Mouse (Mus musculus): ENCODE measurements around the gene Arih1. TPM values are rescaled to one million over a fixed set of nuclear protein-coding genes. Genes with fewer than 3 reads are reported as not detected.

The Arih1 gene
- polyA plus RNA-seq, 1 experiment from 2014 or later, result 15.3 TPM

DNA sequence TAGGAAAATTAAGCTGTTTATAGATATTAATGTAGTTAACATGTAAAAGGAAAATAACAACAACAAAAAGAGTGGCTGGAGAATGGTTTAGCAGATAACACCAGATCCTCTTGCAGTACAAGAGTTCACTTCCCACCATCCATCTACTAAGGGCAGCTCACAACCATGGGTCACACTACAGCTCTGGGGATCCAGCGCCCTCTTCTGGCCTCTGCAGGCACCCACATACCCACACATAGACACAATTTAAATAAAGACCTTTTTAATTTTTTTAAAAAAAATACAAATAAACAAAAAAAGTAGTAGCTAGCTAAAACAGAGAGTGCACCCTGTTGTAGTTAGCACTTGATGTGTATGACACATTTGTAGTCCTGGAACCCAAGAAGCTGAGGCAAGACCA lies 4.0 kb downstream of the Arih1 start:
- no peak for DNase-seq (ENCODE audit: low spot score, missing footprints)
- no peaks in the 10 kb centered on the region for H3K27me3 ChIP-seq (ENCODE audit: control insufficient read depth, insufficient read depth, low read length)
- no peak overlapping the region for H3K9ac ChIP-seq (ENCODE audit: low read length)
- H3K27ac ChIP-seq (ENCODE audit: low read depth, low read length), result no peak overlapping the region
- no peaks in the 10 kb centered on the region; the same call in 1 of the 2 replicates for H3K36me3 ChIP-seq (ENCODE audit: control insufficient read depth, insufficient read depth, low read length)
- 44% methylated on average over 1 of the region's 1 CpGs for WGBS
- no peak for ATAC-seq (ENCODE audit: low FRiP score)
- no peak overlapping the region for H3K4me3 ChIP-seq (ENCODE audit: low read depth, low read length)
- H3K4me2 ChIP-seq, result no peak overlapping the region
- H3K9me3 ChIP-seq (ENCODE audit: control insufficient read depth, low read length), result no peaks in the 10 kb centered on the region
- H3K4me1 ChIP-seq (ENCODE audit: control insufficient read depth, insufficient read depth, low read length), result peaks cover 7% of the 10 kb centered on the region

DNA sequence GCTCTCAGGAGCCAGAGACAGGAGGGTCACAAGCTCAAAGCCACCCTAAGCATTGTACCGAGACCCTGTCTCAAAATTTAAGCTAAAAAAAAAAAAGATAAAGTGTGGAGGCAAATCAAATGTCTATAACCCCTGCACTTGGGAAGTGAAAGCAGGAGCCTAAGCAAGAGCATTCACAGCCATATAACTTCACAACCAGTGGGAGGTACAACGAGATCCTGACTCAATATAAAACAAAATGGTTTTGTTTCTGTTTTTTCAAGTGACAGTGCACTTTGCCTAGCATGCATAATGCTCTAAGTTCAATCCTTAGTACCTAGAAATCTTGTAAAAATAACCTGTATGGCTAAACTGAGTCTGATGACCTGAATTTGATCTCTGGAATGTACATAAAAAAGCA lies 9.8 kb downstream of the Arih1 start:
- no peak overlapping the region for H3K4me3 ChIP-seq (ENCODE audit: low read depth, low read length)
- no peak overlapping the region for H3K27ac ChIP-seq (ENCODE audit: low read depth, low read length)
- no peaks in the 10 kb centered on the region for H3K27me3 ChIP-seq (ENCODE audit: control insufficient read depth, insufficient read depth, low read length)
- DNase-seq (ENCODE audit: low spot score, missing footprints), result no peak
- H3K36me3 ChIP-seq (ENCODE audit: control insufficient read depth, insufficient read depth, low read length), result no peaks in the 10 kb centered on the region; the same call in 1 of the 2 replicates
- no peak overlapping the region for H3K4me2 ChIP-seq
- no peaks in the 10 kb centered on the region for H3K4me1 ChIP-seq (ENCODE audit: control insufficient read depth, insufficient read depth, low read length)
- no peak for ATAC-seq (ENCODE audit: low FRiP score)
- H3K9me3 ChIP-seq (ENCODE audit: control insufficient read depth, low read length), result no peaks in the 10 kb centered on the region
- H3K9ac ChIP-seq (ENCODE audit: low read length), result no peak overlapping the region
- 98% methylated on average over 2 of the region's 2 CpGs for WGBS

DNA sequence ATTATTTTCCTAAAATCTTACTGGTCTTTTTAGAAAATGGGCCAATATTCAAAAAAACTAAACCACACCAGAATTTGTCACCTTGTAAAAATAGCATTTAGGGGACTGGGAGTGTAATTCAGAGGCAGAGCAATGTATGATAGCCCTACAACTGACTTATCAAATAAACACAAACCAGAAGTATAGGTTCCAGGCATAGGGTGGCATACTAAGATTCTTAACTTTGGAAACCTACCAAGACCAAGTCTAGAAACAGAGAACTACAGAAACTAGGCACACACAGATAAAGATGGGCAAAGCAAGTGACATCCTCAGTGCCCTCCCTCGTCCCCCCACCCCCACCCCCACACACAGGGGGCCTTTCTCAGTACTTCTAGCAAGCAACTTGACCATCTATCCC lies 11.6 kb downstream of the Arih1 start:
- ATAC-seq (ENCODE audit: low FRiP score), result no peak
- no peak overlapping the region for H3K4me3 ChIP-seq (ENCODE audit: low read depth, low read length)
- no peaks in the 10 kb centered on the region for H3K4me1 ChIP-seq (ENCODE audit: control insufficient read depth, insufficient read depth, low read length)
- no peak overlapping the region for H3K9ac ChIP-seq (ENCODE audit: low read length)
- no peak for DNase-seq (ENCODE audit: low spot score, missing footprints)
- H3K4me2 ChIP-seq, result no peak overlapping the region
- H3K27me3 ChIP-seq (ENCODE audit: control insufficient read depth, insufficient read depth, low read length), result no peaks in the 10 kb centered on the region
- H3K27ac ChIP-seq (ENCODE audit: low read depth, low read length), result no peak overlapping the region
- H3K9me3 ChIP-seq (ENCODE audit: control insufficient read depth, low read length), result no peaks in the 10 kb centered on the region
- H3K36me3 ChIP-seq (ENCODE audit: control insufficient read depth, insufficient read depth, low read length), result no peaks in the 10 kb centered on the region; the same call in 1 of the 2 replicates
- 71% methylated on average over 1 of the region's 1 CpGs for WGBS

DNA sequence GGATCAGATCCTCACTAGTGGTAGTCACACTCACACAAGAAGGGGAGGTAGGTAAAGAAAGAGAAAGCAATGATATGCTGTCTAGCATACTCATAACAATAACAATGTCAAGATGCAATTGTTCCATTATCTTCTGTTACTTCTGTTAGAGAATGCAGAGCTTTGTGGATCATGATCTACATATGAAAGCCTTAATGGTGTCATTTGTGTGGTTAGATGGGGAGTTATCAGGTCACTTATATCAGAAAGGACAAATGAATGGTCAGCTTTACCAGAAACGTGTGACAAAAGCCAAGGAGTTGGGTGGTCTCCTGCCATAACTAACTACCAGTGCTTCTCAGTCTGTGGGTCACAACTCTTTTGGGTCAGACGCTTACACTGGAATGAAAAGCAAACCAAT lies 13.2 kb downstream of the Arih1 start:
- DNase-seq (ENCODE audit: low spot score, missing footprints) (no peak), ATAC-seq (ENCODE audit: low FRiP score) (no peak)
- H3K9me3 ChIP-seq (ENCODE audit: control insufficient read depth, low read length), result no peaks in the 10 kb centered on the region
- H3K4me2 ChIP-seq, result no peak overlapping the region
- 83% methylated on average over 2 of the region's 2 CpGs for WGBS
- H3K27ac ChIP-seq (ENCODE audit: low read depth, low read length), result no peak overlapping the region
- no peak overlapping the region for H3K9ac ChIP-seq (ENCODE audit: low read length)
- no peaks in the 10 kb centered on the region for H3K4me1 ChIP-seq (ENCODE audit: control insufficient read depth, insufficient read depth, low read length)
- H3K4me3 ChIP-seq (ENCODE audit: low read depth, low read length), result no peak overlapping the region
- H3K27me3 ChIP-seq (ENCODE audit: control insufficient read depth, insufficient read depth, low read length), result no peaks in the 10 kb centered on the region
- no peaks in the 10 kb centered on the region; the same call in 1 of the 2 replicates for H3K36me3 ChIP-seq (ENCODE audit: control insufficient read depth, insufficient read depth, low read length)

DNA sequence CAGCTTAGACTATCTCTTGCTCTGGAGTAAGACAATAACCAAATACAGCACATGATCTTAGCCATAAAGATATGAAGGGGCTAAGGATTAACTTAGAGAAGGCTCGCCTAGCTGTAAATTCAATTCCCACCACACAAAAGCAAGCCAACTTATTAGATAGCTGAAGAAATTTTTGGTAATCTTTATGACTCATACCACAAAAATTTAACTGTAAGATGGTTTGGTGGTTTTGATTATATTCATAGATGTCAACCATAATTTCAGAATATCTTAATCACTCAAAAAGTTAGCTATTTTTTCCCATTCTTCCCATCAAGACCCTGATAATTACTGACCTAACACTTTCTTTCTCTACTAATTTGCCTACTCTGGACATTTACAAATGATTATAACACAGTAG lies 17.0 kb downstream of the Arih1 start:
- ATAC-seq (ENCODE audit: low FRiP score), result no peak

DNA sequence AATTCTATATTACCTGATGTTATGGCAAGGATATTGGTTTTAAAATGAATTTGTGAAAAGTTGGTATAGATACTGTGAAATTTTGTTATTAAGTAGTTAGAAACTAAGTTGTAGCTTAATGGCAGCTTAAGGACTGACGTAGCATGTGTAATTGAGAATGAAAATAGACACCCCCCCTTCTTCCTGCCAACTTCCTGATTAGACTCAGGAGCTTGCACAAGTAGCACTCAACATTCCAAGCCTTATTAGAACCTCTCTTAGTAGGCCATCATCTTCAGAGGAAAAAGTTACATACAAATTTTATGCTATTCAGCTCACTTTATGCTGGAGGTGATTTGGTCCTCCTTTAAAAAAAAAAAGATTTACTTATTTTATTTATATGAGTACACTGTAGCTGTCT lies 22.1 kb downstream of the Arih1 start:
- Histone ChIP-seq H3K27ac (ENCODE audit: low read depth, low read length) (no peak overlapping the region), H3K4me2 (no peak overlapping the region), H3K27me3 (ENCODE audit: control insufficient read depth, insufficient read depth, low read length) (no peaks in the 10 kb centered on the region), H3K9me3 (ENCODE audit: control insufficient read depth, low read length) (no peaks in the 10 kb centered on the region), H3K9ac (ENCODE audit: low read length) (no peak overlapping the region), H3K36me3 (ENCODE audit: control insufficient read depth, insufficient read depth, low read length) (no peaks in the 10 kb centered on the region), H3K4me1 (ENCODE audit: control insufficient read depth, insufficient read depth, low read length) (no peaks in the 10 kb centered on the region), H3K4me3 (ENCODE audit: low read depth, low read length) (no peak overlapping the region)
- WGBS, result 95% methylated on average over 1 of the region's 1 CpGs
- ATAC-seq (ENCODE audit: low FRiP score) (no peak), DNase-seq (ENCODE audit: low spot score, missing footprints) (no peak)

More for the DNA sequence above, 17.0 kb downstream of the Arih1 start:
- Histone ChIP-seq H3K27me3 (ENCODE audit: control insufficient read depth, insufficient read depth, low read length) (no peaks in the 10 kb centered on the region), H3K4me2 (no peak overlapping the region), H3K27ac (ENCODE audit: low read depth, low read length) (no peak overlapping the region), H3K9ac (ENCODE audit: low read length) (no peak overlapping the region), H3K4me3 (ENCODE audit: low read depth, low read length) (no peak overlapping the region), H3K36me3 (ENCODE audit: control insufficient read depth, insufficient read depth, low read length) (no peaks in the 10 kb centered on the region; the same call in 1 of the 2 replicates), H3K4me1 (ENCODE audit: control insufficient read depth, insufficient read depth, low read length) (no peaks in the 10 kb centered on the region), H3K9me3 (ENCODE audit: control insufficient read depth, low read length) (no peaks in the 10 kb centered on the region)
- no peak for DNase-seq (ENCODE audit: low spot score, missing footprints)
- 91% methylated on average over 1 of the region's 1 CpGs for WGBS

DNA sequence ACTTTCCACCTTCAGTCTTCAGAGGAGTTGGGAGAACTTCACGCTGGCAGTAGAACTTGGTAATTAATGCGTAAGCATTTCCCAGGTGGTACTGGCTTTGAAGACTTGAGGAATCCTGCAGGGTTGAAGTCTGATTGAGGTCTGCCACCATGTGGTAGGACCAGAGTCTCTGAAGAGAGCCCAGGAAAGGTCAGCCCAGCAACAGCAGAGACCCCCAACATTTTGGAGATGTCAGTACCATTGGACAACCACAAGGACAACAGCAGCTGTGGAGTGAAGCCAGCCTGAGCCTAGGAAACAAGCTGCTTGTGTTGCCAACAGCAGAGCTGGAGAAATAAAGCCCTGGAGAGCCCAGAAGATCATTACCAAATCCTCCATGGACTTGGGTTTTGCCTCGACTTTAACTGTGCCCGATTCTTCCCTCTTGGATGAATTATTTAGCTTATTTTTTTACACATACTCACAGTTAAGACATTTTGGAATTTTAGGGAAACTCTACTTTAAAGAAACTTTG lies 27.4 kb downstream of the Arih1 start:
- Histone ChIP-seq H3K27me3 (ENCODE audit: control insufficient read depth, insufficient read depth, low read length) (no peaks in the 10 kb centered on the region), H3K4me1 (ENCODE audit: control insufficient read depth, insufficient read depth, low read length) (no peaks in the 10 kb centered on the region), H3K4me2 (no peak overlapping the region), H3K9ac (ENCODE audit: low read length) (no peak overlapping the region), H3K9me3 (ENCODE audit: control insufficient read depth, low read length) (no peaks in the 10 kb centered on the region), H3K27ac (ENCODE audit: low read depth, low read length) (no peak overlapping the region), H3K4me3 (ENCODE audit: low read depth, low read length) (no peak overlapping the region), H3K36me3 (ENCODE audit: control insufficient read depth, insufficient read depth, low read length) (no peaks in the 10 kb centered on the region)
- peak; percentile 35 for DNase-seq (ENCODE audit: low spot score, missing footprints)
- WGBS, result 79% methylated on average over 4 of the region's 4 CpGs
- no peak for ATAC-seq (ENCODE audit: low FRiP score)

DNA sequence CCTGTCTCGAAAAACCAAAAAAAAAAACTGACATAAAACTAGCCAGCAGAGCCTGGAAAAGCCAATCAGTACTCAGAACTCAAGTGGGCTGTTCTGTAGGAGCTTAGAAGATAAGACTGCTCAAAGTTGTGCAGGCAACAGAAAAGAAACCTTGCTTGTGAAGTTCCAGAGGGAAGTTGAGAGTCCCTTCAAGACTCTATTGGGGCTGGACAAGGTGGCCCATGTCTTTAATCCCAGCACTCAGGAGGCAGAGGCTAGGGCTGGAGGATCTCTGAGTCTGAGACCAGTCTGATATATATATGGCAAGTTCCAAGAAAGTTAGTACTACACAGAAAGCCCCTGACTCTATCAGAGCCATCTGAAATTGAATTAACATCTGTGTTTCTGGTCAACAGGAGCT lies 28.0 kb downstream of the Arih1 start:
- no peaks in the 10 kb centered on the region for H3K4me1 ChIP-seq (ENCODE audit: control insufficient read depth, insufficient read depth, low read length)
- 100% methylated on average over 1 of the region's 1 CpGs for WGBS
- H3K27ac ChIP-seq (ENCODE audit: low read depth, low read length), result no peak overlapping the region
- no peaks in the 10 kb centered on the region for H3K27me3 ChIP-seq (ENCODE audit: control insufficient read depth, insufficient read depth, low read length)
- DNase-seq (ENCODE audit: low spot score, missing footprints) (peak; percentile 59), ATAC-seq (ENCODE audit: low FRiP score) (no peak)
- no peak overlapping the region for H3K4me3 ChIP-seq (ENCODE audit: low read depth, low read length)
- H3K9me3 ChIP-seq (ENCODE audit: control insufficient read depth, low read length), result no peaks in the 10 kb centered on the region
- H3K4me2 ChIP-seq, result no peak overlapping the region
- H3K9ac ChIP-seq (ENCODE audit: low read length), result no peak overlapping the region
- H3K36me3 ChIP-seq (ENCODE audit: control insufficient read depth, insufficient read depth, low read length), result no peaks in the 10 kb centered on the region

DNA sequence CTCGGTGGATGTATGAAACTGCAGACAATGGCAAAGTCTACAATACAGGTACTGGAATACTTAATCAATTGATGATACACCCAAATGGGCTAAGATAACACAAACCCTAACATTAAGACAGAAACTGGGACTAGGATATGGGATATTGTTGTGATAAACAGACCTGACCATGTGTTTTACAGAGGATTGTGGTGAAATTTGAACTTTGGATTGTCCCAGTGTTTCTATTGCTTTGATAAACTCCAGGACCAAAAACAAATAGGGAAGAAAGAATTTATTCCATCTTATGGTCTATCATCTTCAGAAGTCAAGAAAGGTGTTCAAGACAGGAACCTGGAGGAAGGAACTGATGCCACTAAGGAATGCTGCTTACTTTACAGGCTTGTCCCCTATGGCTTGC lies 28.7 kb downstream of the Arih1 start:
- Histone ChIP-seq H3K4me3 (ENCODE audit: low read depth, low read length) (no peak overlapping the region), H3K27me3 (ENCODE audit: control insufficient read depth, insufficient read depth, low read length) (no peaks in the 10 kb centered on the region), H3K27ac (ENCODE audit: low read depth, low read length) (no peak overlapping the region), H3K36me3 (ENCODE audit: control insufficient read depth, insufficient read depth, low read length) (no peaks in the 10 kb centered on the region), H3K9ac (ENCODE audit: low read length) (no peak overlapping the region), H3K4me2 (no peak overlapping the region), H3K9me3 (ENCODE audit: control insufficient read depth, low read length) (no peaks in the 10 kb centered on the region), H3K4me1 (ENCODE audit: control insufficient read depth, insufficient read depth, low read length) (no peaks in the 10 kb centered on the region)
- ATAC-seq (ENCODE audit: low FRiP score), result no peak
- DNase-seq (ENCODE audit: low spot score, missing footprints), result no peak
- WGBS, result 91% methylated on average over 1 of the region's 1 CpGs
